Comparison of ENCODE assay signal across 30 mouse cellular contexts in the genomic region with DNA sequence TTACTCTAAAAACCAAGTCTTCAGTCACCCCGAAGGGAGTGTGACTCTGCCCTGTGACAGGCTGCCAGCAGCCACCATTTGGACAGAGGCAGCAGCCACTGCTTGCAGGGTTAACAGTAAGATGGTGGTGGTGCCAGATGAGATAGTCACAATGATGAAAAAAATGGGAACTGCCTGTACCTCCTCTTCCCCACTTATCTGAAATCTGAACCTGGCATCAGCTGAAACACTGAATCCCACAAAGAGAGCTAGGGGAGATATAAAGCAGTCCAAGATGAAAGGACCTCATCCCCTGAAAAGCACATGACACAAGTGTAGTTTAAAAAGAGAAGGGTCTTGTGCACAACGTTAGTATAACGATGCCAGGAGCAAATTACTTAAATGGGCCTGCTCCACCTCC.
"Had no signal": no experiment of that assay in that cellular context is flagged by ENCODE, and none has a peak within 500 bp of the region (broad histone marks: within the 10 kb centered on the region; RNA-seq: fewer than 3 reads in every experiment).

No protein-coding gene starts in this region.

- DNase-seq: left cerebral cortex, postnatal 4 days; liver; liver, embryonic 13.5 days; liver, postnatal 0 days; lung, adult 2 months; lung, embryonic 14.5 days; lung, postnatal 10 days; lung, postnatal 14 days; lung, postnatal 36 days; lung, postnatal 4 days; midbrain, embryonic 14.5 days had no signal

- H3K36me3 ChIP-seq: limb, embryonic 10.5 days; limb, embryonic 12.5 days; limb, embryonic 13.5 days; limb, embryonic 15.5 days; liver, embryonic 12.5 days; liver, embryonic 13.5 days; liver, embryonic 15.5 days; lung, embryonic 15.5 days; midbrain, embryonic 10.5 days; midbrain, embryonic 12.5 days; midbrain, embryonic 13.5 days; neural tube, embryonic 12.5 days had no signal

- ATAC-seq: liver, embryonic 12.5 days; liver, postnatal 0 days; lung, postnatal 0 days; midbrain, embryonic 13.5 days; midbrain, embryonic 16.5 days had no signal

- H3K4me2 ChIP-seq: limb, embryonic 12.5 days; limb, embryonic 13.5 days; limb, embryonic 15.5 days; liver, embryonic 11.5 days; liver, embryonic 12.5 days; liver, embryonic 13.5 days; liver, embryonic 15.5 days; lung, embryonic 14.5 days; lung, embryonic 15.5 days; midbrain, embryonic 12.5 days; midbrain, embryonic 13.5 days; neural tube, embryonic 12.5 days had no signal

- H3K27me3 ChIP-seq: limb, embryonic 12.5 days; limb, embryonic 13.5 days; limb, embryonic 15.5 days; liver, embryonic 12.5 days; liver, embryonic 13.5 days; liver, embryonic 15.5 days; lung, embryonic 15.5 days; megakaryocyte, embryonic 14.5 days; midbrain, embryonic 12.5 days; midbrain, embryonic 13.5 days; neural tube, embryonic 12.5 days had no signal

- H3K4me3 ChIP-seq: left cerebral cortex, adult 2 months; limb, embryonic 10.5 days; limb, embryonic 12.5 days; limb, embryonic 13.5 days; limb, embryonic 15.5 days; liver, embryonic 12.5 days; liver, embryonic 13.5 days; liver, embryonic 15.5 days; lung, embryonic 15.5 days; megakaryocyte, embryonic 14.5 days; midbrain, embryonic 10.5 days; midbrain, embryonic 12.5 days; midbrain, embryonic 13.5 days; myocyte; neural tube, embryonic 12.5 days had no signal

- H3K9me3 ChIP-seq: limb, embryonic 10.5 days; limb, embryonic 12.5 days; limb, embryonic 13.5 days; limb, embryonic 15.5 days; liver, embryonic 12.5 days; liver, embryonic 13.5 days; liver, embryonic 15.5 days; lung, embryonic 15.5 days; megakaryocyte, embryonic 14.5 days; midbrain, embryonic 10.5 days; midbrain, embryonic 12.5 days; midbrain, embryonic 13.5 days; neural tube, embryonic 12.5 days had no signal

- H3K9ac ChIP-seq: limb, embryonic 12.5 days; limb, embryonic 13.5 days; limb, embryonic 15.5 days; liver, embryonic 12.5 days; liver, embryonic 13.5 days; liver, embryonic 14.5 days; liver, embryonic 15.5 days; liver, postnatal 0 days; lung, embryonic 14.5 days; lung, embryonic 15.5 days; midbrain, embryonic 12.5 days; midbrain, embryonic 13.5 days; neural tube, embryonic 12.5 days had no signal

- H3K27ac ChIP-seq: left cerebral cortex, adult 2 months; limb, embryonic 10.5 days; limb, embryonic 12.5 days; limb, embryonic 13.5 days; limb, embryonic 15.5 days; liver, embryonic 12.5 days; liver, embryonic 13.5 days; liver, embryonic 14.5 days; liver, embryonic 15.5 days; lung, embryonic 15.5 days; macrophage; midbrain, embryonic 10.5 days; midbrain, embryonic 12.5 days; midbrain, embryonic 13.5 days; neural tube, embryonic 12.5 days had no signal

- H3K4me1 ChIP-seq: limb, embryonic 10.5 days; limb, embryonic 12.5 days; limb, embryonic 13.5 days; limb, embryonic 15.5 days; liver, embryonic 12.5 days; liver, embryonic 13.5 days; liver, embryonic 15.5 days; lung, embryonic 15.5 days; midbrain, embryonic 10.5 days; midbrain, embryonic 12.5 days; midbrain, embryonic 13.5 days; neural tube, embryonic 12.5 days had no signal
